Mouse (Mus musculus) myocyte (in vitro differentiated cells): ENCODE results near the gene Ccdc124.

Experiments
- CEBPB ChIP-seq: IDR thresholded peaks from 2 replicates; pipeline ENCODE4 v1.6.1; 2011; ENCODE audit warnings: mild to moderate bottlenecking, moderate library complexity; ENCODE audit not compliant: poor library complexity, insufficient read depth, severe bottlenecking
- E2F4 ChIP-seq: IDR thresholded peaks from one replicate; pipeline ENCODE4 v1.6.1; 2011; ENCODE audit warnings: mild to moderate bottlenecking, control low read depth, moderate library complexity; ENCODE audit not compliant: insufficient read depth
- MAX ChIP-seq: IDR thresholded peaks from one replicate; pipeline ENCODE4 v1.6.1; 2011; ENCODE audit warnings: low read depth, mild to moderate bottlenecking, control low read depth
- MYOD1 ChIP-seq, 3 experiments: IDR thresholded peaks; one replicate each; pipeline ENCODE4 v1.6.1; 2011; ENCODE audit warnings: control low read depth in 2 of 3, low read depth in 2 of 3, mild to moderate bottlenecking in 2 of 3, moderate library complexity in 1 of 3; ENCODE audit not compliant: insufficient read length in 2 of 3, control insufficient read depth in 1 of 3
- MYOG ChIP-seq, 3 experiments: IDR thresholded peaks; one replicate each; pipeline ENCODE4 v1.6.1; 2011; ENCODE audit warnings: control low read depth in 2 of 3, low read depth in 2 of 3, mild to moderate bottlenecking in 2 of 3; ENCODE audit not compliant: insufficient read length in 2 of 3, control insufficient read depth in 1 of 3, insufficient read depth in 1 of 3
- POLR2A ChIP-seq: IDR thresholded peaks from one replicate; pipeline ENCODE4 v1.6.1; 2011; ENCODE audit warnings: low read depth, mild to moderate bottlenecking, control low read depth, moderate library complexity; ENCODE audit not compliant: insufficient read length
- POLR2AphosphoS2 ChIP-seq: IDR thresholded peaks from one replicate; pipeline ENCODE4 v1.6.1; 2011; ENCODE audit warnings: low read depth, control low read depth; ENCODE audit not compliant: insufficient read length
- REST ChIP-seq: IDR thresholded peaks from one replicate; pipeline ENCODE4 v1.6.1; 2011; ENCODE audit warnings: mild to moderate bottlenecking, control low read depth, moderate library complexity; ENCODE audit not compliant: insufficient read depth, insufficient read length
- TCF12 ChIP-seq: IDR thresholded peaks from one replicate; pipeline ENCODE4 v1.6.1; 2011; ENCODE audit warnings: mild to moderate bottlenecking, control low read depth; ENCODE audit not compliant: poor library complexity, insufficient read depth, severe bottlenecking
- TCF3 ChIP-seq: IDR thresholded peaks from one replicate; pipeline ENCODE4 v1.6.1; 2011; ENCODE audit warnings: low read depth, control low read depth; ENCODE audit not compliant: insufficient read length
- USF1 ChIP-seq: IDR thresholded peaks from one replicate; pipeline ENCODE4 v1.6.1; 2011; ENCODE audit warnings: low read depth, mild to moderate bottlenecking, control low read depth, moderate library complexity

GRCm38 (mm10) chr8:70900872-70901387 lies 27.2 kb upstream of the Ccdc124 start:
- no peak for TF ChIP-seq MYOG (IDR thresholded peaks at IDR 0.05; ENCODE audit: control insufficient read depth in 1 of 3, insufficient read depth in 1 of 3, insufficient read length in 2 of 3, low read depth in 2 of 3)
- no peak for TF ChIP-seq CEBPB
- no peak for TF ChIP-seq USF1
- TF ChIP-seq REST: no peak
- no peak for TF ChIP-seq POLR2A
- no peak for TF ChIP-seq E2F4
- TF ChIP-seq MYOD1 (IDR thresholded peaks at IDR 0.05; ENCODE audit: control insufficient read depth in 1 of 3, insufficient read length in 2 of 3, low read depth in 2 of 3): no peak
- TF ChIP-seq TCF12: no peak
- TF ChIP-seq TCF3: no peak
- no peak for TF ChIP-seq MAX
- no peak for TF ChIP-seq POLR2AphosphoS2
